Mouse (Mus musculus): Measurements from ENCODE around the gene Oip5.
A peak's percentile ranks its signal among the peaks of the same experiment; 100 is the strongest.

Gene Oip5

DNA sequence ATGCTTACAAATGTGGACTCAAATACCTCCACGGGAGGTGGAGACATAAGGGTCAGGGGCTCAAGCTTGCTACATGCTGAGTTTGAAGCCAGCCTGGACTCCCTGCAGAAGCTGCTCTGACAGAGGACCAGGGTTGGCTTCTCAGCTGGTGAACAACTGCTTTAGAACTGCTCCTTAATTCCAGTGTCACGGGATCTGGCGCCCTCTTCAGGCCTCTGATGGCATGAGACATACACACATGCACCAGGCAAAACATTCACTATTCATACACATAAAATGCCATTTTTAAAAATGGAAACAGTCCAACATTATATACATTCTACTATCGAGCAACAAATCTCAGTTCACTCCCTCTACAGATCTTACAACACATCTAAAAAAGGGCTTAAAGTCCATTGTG is 30.9 kb downstream of the Oip5 start:
- DNase-seq (ENCODE audit: low spot score in 2 of 2): peak in 1 of 2 experiments; percentile 41

DNA sequence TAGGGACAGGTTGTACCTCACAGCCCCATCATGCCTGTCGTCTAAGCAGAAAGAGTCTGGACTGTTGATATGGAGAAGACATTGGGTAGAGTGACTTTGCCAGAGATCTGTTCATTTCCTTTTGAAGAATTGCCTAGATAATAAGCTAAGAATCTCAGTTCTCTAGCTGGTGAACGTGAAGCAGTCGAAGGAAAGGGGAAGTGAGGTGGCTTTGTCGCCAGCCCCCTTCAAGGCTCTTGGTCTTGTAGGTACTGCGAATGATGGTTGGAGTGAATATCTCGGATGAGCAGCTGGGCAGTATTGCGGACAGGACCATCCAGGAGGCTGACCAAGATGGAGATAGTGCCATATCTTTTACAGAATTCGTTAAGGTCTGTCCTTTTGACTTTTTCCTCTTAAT is 34.0 kb downstream of the Oip5 start:
- DNase-seq (ENCODE audit: low spot score in 2 of 2): no peak

DNA sequence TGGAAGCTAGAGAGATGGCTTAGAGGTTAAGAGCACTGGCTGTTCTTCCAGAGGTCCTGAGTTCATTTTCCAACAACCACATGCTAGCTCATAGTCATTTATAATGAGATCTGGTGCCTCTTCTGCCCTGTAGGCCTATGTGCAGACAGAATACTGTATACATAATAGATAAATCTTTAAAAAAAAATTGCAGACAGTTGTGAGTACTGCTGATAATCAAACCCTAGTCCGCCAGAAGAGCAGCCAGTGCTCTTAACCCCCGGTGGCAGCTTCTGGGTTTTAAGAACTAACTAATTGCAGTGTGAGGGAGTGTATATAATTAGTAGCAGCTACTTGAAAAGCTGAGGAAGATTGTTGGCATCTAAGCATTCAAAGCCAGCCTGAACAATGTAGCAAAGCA is 34.8 kb downstream of the Oip5 start:
- DNase-seq (ENCODE audit: low spot score in 2 of 2): no peak

DNA sequence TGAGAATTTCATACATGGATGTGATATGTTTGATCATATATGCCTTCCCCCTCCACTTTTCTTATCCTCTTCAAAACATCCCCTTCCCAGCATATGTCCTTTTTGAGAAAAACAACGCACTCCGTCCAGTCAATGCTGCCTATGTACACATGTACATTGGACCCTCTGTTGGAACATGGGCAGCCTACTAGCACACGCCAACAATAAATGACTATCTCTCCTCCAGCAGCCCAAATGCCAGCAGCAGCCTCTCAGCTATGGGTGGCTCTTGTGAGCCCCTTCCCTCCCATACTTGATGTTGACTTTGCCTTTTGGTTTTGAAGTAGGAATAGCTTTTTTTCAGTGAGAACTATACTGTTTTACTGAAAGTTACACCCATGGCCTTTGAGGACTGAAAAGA is 36.7 kb downstream of the Oip5 start:
- no peak for DNase-seq (ENCODE audit: low spot score in 2 of 2)

DNA sequence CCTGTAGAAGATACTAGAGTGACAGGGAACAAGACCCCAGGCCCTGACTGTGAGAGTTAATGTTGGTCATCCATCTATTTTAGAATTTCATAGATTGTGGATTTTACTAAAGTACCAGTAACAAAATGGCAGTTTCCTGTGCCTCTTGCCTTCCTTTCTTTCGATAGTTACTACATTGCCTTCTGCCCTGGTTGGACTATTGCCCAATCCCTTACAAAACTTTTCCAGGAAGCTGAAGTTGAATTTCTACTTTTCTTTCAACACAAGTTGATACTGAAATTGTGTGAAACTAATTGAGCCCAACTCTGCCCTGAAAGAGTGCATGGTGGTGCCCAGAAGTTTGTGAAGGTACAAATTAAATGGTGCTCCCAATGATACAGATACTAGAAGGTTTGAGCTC is 45.8 kb downstream of the Oip5 start:
- DNase-seq (ENCODE audit: low spot score in 2 of 2): no peak

DNA sequence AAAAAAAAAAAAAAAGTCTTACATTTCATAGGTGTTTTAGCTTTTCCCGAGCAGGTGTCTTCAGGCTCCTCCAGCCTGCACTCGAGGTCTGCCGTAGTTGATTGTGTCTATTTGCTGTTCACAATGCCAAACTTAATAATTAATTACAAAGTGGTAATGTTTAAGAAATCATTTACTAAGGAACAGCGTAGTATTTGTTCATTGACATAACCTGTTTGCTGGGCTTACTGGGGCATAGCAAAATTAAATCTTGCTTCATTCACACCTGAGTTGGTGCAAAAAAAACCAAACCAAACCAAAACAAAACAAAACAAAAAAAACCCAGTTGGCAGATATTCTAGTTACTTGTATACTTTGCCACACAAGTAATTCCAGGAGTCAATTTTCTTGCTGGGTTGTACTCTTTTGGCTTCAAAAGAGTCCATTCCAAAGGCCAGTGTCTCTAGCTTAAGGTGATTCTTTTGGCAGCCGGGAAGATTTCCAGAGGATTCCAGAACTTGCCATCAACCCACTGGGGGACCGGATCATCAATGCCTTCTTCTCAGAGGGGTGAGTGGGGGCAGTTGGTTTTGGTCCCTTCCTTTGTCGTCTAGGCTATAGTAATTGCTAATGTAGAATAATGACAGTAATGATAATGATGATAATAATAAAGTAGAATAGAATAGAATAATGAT is 52.0 kb downstream of the Oip5 start:
- no peak for DNase-seq (ENCODE audit: low spot score in 2 of 2)

- no peak for DNase-seq (ENCODE audit: low spot score in 2 of 2)
These were observed 53.0 kb downstream of the Oip5 start for GRCm38 (mm10) chr2:119565284-119565683.

DNA sequence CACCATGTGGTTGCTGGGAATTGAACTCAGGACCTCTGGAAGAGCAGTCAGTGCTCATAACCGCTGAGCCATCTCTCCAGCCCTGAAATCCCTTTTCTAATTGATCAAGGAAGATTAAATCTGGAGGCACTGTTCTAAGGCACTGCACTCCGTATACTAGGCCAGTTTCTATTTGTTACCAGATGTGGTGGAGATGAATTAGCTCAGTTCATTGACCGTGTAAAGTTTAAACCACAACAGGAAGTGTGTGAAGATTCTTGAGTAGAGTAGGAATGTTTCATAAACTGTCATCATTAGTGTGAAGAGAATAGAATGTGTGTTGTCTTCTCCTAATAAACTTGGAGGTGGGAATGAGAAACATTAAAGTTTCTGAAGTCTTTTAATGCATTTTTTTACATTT is 56.5 kb downstream of the Oip5 start:
- no peak for DNase-seq (ENCODE audit: low spot score in 2 of 2)

Measured in cerebellum, postnatal 4 days (tissue).